Mouse (Mus musculus) layer of hippocampus, postnatal 14 days (tissue): Measurements from ENCODE around the gene Gabbr2. TPM values are rescaled to one million over a fixed set of nuclear protein-coding genes. Genes with fewer than 3 reads are reported as not detected.
"Not testable (repeated sequence)": the region's sequence is repeated elsewhere in the genome, so short reads cannot be mapped to it uniquely, and the experiment has no call there.

ENCODE experiments used
- DNase-seq, 2 experiments: peaks; one replicate each; pipeline ENCODE4 v3.0.0; 2021 to 2022; ENCODE audit warnings: low spot score in 2 of 2, mixed read lengths in 1 of 2
- total RNA-seq, 2 experiments: library from RNA; stranded (reverse); gene quantifications; 2 replicates each; pipeline ENCODE4 v1.2.3; 2021

Gabbr2 gene
- total RNA-seq, 2 experiments from 2014 or later: 214 to 221 TPM

DNA sequence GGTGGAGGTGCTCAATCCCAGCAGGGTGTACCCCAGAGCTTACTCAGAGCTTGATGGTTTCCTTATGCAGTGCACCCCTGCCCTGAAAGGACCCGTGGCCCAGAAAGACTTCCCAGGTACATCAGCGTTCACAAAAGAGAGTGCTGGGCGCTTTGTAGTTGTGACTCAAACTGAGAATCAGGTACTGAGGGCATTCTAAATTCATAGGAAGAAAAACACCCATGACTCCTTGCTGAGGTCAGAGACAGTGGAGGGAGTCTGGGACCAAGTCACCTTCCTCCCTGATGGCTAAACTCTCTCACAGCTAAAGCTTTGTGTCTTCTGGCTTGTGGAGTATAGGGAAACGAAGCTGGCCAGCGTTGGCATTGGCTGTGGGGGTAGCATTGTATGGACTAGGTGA lies 325.3 kb downstream of the Gabbr2 start:
- no peak for DNase-seq

GRCm38 (mm10) chr4:46665371-46665774 lies 326.3 kb downstream of the Gabbr2 start:
- no peak for DNase-seq

- no peak for DNase-seq
Measured at GRCm38 (mm10) chr4:46664123-46665009, 327.3 kb downstream of the Gabbr2 start.

DNA sequence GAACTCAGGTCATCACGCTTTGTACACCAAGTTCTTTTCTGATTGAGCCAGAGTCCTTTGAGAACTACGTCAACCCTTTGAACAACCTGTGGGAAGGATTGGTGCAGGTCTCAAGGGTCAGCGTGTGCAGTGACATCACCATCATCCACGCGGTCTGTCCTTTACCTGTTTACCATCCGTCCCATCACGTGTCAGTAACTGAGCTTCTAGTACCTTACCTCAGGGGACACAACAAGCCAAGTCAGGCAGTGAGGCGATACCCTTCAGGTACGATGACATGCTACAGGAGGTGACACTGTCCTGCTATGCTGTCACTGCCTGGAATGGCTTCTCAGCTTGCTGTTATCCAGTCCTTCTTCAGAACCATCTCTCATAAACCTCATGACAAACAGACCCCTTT lies 330.2 kb downstream of the Gabbr2 start:
- DNase-seq: no peak

- DNase-seq: no peak
Measured at GRCm38 (mm10) chr4:46658946-46659345, 332.7 kb downstream of the Gabbr2 start.

GRCm38 (mm10) chr4:46657116-46657515 lies 334.6 kb downstream of the Gabbr2 start:
- DNase-seq: peak; percentile 70 to 85

GRCm38 (mm10) chr4:46655956-46656355 lies 335.7 kb downstream of the Gabbr2 start:
- DNase-seq: no peak

DNA sequence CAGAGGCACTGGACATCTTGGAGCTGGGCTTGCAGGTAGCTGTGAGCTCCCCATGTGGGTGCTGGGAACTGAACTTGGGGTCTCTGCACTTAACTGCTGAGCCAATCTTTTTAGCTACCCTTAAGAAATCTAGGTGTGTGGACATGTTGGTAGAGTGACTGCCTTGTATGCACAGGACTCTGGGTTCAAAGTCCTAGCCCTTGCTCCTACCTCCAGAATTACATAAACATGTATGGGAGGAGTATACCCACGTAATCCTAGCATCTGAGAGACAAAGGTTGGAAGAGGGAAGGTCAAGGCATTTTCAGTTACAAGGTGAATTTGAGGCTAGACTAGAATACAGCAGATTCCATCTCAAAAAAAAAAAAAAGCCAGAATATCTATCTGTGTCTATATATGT lies 336.4 kb downstream of the Gabbr2 start:
- DNase-seq: no peak

DNA sequence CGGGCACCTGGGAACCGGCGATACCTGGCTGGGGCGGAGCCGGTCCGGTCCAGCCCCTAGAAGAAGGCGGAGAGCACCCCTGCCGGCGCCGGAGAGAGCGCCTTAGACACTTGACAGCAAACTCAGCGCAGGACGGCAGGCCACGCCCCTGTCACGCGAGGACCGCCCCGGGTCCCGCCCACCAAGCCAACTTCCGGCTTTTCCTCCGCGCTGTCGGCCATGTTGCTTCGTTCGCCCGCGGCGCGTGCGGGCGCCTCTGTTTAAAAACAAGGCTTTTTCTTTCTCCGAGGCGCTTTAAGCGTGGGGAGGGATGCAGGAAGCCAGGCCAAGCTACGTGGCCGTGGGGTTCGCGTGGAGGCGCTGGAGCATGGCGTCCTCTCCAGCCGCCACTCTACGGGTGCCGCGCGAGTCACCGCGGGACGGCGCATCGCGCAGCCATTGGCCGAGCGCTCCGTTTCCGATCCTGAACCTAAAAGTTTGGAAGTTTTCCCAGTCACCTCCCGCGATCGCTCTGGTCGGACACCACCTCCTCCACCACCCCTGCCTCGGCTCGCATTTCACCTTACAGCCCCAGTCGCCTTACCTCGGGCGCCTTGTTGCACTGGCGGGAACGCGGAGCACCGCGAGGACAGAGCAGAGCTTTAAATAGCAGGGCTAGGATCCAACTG lies 341.5 kb downstream of the Gabbr2 start, which contains the start of gene Tbc1d2:
Gene Tbc1d2 (minus strand): TSS at position 124 of the 668 bp plus-strand sequence.
- DNase-seq: peak; percentile 91 to 93

- DNase-seq: no peak
Measured at GRCm38 (mm10) chr4:46649161-46649560, 342.5 kb downstream of the Gabbr2 start.

DNA sequence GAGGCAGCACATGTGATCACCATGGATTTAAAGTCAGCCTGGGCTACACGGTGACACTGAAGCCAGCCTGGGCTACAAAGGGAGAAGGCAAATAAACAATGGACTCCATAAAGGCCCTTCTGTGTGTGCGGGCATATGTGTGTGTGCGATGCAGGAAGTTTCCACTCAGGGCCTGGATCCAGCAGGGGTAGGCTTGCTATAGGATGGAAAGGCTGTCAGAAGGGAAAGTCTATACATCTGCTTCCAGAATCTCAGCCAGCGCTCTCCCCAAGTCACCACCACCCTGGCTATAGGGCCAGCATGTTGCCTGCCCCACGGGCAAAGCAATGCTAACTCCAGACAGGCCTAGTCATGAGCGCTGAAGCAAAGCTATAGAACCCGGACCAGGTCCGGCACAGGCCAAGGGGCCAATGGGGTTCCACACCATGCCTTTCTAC lies 348.0 kb downstream of the Gabbr2 start:
- no peak for DNase-seq

GRCm38 (mm10) chr4:46642924-46643675 lies 348.6 kb downstream of the Gabbr2 start:
- DNase-seq: no peak

GRCm38 (mm10) chr4:46641283-46641682 lies 350.4 kb downstream of the Gabbr2 start:
- DNase-seq: no peak

GRCm38 (mm10) chr4:46639866-46640265 lies 351.8 kb downstream of the Gabbr2 start:
- no peak for DNase-seq

GRCm38 (mm10) chr4:46637250-46637649 lies 354.4 kb downstream of the Gabbr2 start:
- DNase-seq: not testable (repeated sequence)

GRCm38 (mm10) chr4:46635702-46636430 lies 355.8 kb downstream of the Gabbr2 start:
- no peak for DNase-seq

DNA sequence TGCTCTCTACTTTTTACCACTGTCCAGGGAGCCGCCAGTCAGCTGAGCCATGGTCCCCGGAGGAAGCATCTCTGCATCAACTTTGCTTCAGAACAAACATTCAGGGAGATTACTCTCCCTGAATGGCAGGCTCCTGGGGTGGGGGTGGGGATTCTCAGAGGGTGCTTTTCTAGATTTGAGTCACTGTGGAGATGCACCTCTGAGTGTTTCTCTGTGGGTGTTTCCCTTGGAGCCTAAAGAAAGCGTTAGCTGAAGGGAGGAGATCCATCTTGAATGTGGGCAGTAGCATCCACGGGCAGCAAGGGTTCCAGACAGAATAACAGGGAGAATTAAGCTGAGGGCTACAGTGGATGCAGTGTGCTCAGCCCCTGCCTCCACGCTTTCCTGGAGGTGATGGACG lies 356.8 kb downstream of the Gabbr2 start:
- DNase-seq: no peak

GRCm38 (mm10) chr4:46633565-46633964 lies 358.1 kb downstream of the Gabbr2 start:
- DNase-seq: not testable (repeated sequence)

DNA sequence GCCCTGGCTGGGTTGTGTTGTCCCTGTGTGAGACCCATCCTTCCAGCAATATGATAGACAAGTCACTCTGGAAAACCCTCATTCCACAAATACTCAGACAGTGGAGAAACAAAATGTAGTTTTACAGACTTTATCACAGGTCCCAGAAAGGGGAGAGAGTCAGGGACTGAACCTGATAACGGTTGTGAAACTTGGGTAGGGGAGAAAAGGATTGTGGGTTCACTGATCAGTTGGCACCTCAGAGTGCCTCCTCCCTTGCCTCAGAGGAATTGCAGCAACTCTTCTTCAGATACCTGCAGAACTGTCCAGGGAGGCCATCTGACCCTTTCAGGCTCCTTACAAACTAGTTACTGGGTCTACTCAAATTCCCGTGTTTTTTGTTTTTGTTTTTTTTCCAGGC lies 359.2 kb downstream of the Gabbr2 start:
- DNase-seq: no peak

GRCm38 (mm10) chr4:46630390-46630789 lies 361.3 kb downstream of the Gabbr2 start:
- DNase-seq: no peak

GRCm38 (mm10) chr4:46628873-46629272 lies 362.8 kb downstream of the Gabbr2 start:
- DNase-seq: no peak
